Mouse (Mus musculus) liver, postnatal 0 days (tissue): ENCODE results near the gene Efna2.

Experiments
- CTCF ChIP-seq: sonication (generic); IDR thresholded peaks from 2 replicates; pipeline ENCODE4 v1.5.1; 2016; ENCODE audit warnings: antibody characterized with exemption, low read depth
- EP300 ChIP-seq: IDR thresholded peaks from 2 replicates; pipeline ENCODE4 v1.6.1; 2016; ENCODE audit warnings: antibody characterized with exemption, low read depth, mild to moderate bottlenecking

GRCm38 (mm10) chr10:80169651-80170050 is 9.6 kb upstream of the Efna2 start:
- TF ChIP-seq CTCF (no peak), EP300 (no peak)
